Mouse (Mus musculus): Measurements from ENCODE around the gene Nr6a1. TPM values are rescaled to one million over a fixed set of nuclear protein-coding genes. Genes with fewer than 3 reads are reported as not detected.
A peak's percentile ranks its signal among the peaks of the same experiment; 100 is the strongest.

Nr6a1 gene
- polyA plus RNA-seq (2015; fragmentation: Nextera tagmentation; extraction: Ambion mirVana) = 0.87 and 1.2 TPM in 2 replicates

DNA sequence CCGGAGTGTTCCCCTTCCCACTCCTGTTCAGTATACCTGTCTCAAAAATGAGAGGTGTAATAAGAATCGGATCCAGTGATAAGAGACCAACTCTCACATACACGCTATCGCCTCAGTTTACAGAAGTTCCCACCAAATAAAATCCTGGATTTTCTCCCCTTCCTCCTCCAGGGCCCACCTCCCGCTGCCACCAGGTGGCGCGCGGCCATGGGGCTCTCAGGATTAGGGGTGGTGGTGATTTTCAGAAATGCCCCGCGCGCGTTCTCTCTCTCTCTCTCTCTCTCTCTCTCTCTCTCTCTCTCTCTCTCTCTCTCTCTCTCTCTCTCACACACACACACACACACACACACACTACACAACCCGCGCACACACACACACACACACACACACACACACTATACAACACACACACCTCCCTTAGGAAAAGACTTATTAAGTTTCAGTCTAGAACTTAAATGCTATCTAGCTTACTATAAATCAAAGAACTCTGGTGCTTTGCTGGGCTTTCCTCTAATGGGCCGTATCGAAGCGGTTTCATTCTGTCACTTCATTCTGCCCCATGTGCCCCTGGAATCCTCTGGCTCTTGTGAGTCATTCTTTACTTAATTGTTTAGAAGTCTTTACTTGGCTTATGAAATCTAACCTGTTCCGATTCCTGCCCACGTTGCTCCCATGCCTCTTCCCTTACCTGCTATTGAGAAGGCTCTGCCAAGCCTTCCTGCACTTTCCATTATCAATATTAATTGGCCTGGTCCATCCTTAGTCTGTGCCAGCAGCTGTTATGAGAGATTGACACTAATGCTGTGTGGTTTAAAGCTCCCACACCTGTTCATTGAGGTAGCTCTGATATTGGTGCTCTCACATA lies at the start of gene Nr6a1:
Gene Nr6a1 (minus strand): TSS at position 574 of the 865 bp plus-strand sequence.
- Histone ChIP-seq H3K4me1 (peaks cover 25% of the 10 kb centered on the region), H3K27ac (replicated peaks) (peak within 1 kb of the TSS; percentile 63; the same call in 1 of the 2 replicates), H3K4me3 (peak within 1 kb of the TSS; percentile 93), H3K4me2 (peak within 1 kb of the TSS; percentile 99), H3K9me3 (no peaks in the 10 kb centered on the region), H3K27me3 (replicated peaks) (peaks cover 28% of the 10 kb centered on the region), H3K9ac (peak within 1 kb of the TSS; percentile 67), H3K36me3 (no peaks in the 10 kb centered on the region)
- 7% methylated on average over 17 of the region's 19 CpGs for WGBS
- ATAC-seq (ENCODE audit: extremely low read depth, insufficient number of reproducible peaks, low FRiP score, low TSS enrichment) = no peak

DNA sequence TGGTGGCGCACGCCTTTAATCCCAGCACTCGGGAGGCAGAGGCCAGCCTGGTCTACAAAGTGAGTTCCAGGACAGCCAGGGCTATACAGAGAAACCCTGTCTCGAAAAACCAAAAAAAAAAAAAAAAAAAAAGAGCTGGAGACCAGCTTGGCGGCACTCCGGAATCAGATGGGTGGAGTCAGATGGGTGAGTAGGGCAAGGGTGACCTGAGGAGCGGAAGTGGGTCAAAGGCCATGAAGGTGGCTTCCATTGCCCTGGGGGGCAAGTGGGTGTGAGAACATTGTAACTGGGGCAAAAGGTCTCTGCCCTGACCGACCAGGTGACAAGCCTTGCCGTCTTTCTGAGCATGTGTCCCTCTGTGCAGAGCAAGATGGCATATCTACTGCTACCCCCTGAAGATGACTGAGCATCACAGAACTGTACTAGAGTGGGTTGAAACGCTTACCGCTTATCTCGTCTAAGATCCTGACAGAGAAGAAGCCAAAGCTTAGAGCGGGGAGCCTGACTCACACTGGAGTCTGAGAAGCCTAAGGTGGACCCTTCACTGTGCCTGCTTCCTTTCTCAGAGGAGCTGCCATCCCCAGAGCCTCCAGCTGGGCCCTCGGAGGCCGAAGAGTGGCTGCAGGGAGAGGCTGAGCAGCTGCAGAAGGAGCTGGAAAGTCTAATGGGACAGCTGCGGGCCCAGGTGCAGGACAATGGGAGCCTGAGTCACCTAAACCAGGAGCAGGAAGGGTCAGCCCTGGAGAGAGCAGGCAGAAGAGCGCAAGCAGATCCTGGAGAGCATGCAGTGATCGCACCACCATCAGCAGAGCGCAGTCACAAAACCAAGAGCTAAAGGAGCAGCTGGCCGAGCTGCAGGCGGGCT lies 48.7 kb upstream of the Nr6a1 start:
- no peaks in the 10 kb centered on the region for H3K9me3 ChIP-seq
- no peak for ATAC-seq (ENCODE audit: extremely low read depth, insufficient number of reproducible peaks, low FRiP score, low TSS enrichment)
- H3K27ac ChIP-seq (replicated peaks) = no peak overlapping the region
- H3K27me3 ChIP-seq (replicated peaks) = peaks cover 10% of the 10 kb centered on the region
- H3K4me1 ChIP-seq = no peaks in the 10 kb centered on the region
- H3K4me2 ChIP-seq = no peak overlapping the region
- H3K9ac ChIP-seq = no peak overlapping the region
- 72% methylated on average over 21 of the region's 21 CpGs for WGBS
- no peak overlapping the region for H3K4me3 ChIP-seq
- H3K36me3 ChIP-seq = no peaks in the 10 kb centered on the region

DNA sequence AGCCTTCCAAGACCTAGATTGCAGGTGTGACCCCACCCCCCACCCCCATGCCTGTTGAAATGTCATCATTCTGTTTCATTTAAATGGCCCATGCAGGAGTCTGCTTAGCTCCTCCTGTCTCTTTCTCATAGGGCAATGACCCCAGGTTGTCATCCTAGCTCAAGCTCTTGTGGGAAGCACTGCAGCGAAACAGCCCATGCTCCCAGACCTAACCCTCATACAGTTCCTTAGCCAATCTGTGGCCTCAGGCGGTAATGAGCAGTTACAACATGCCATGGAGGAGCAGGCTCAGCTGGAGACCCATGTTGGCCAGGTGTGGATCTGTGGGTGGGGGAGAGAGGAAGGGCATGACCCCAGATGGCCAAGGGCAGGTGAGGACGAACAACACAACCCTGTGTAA lies 47.7 kb upstream of the Nr6a1 start:
- peaks cover 10% of the 10 kb centered on the region for H3K27me3 ChIP-seq (replicated peaks)
- H3K9ac ChIP-seq = no peak overlapping the region
- WGBS = 74% methylated on average over 3 of the region's 3 CpGs
- H3K4me3 ChIP-seq = no peak overlapping the region
- no peak overlapping the region for H3K27ac ChIP-seq (replicated peaks)
- no peak for ATAC-seq (ENCODE audit: extremely low read depth, insufficient number of reproducible peaks, low FRiP score, low TSS enrichment)
- H3K4me2 ChIP-seq = no peak overlapping the region
- no peaks in the 10 kb centered on the region for H3K9me3 ChIP-seq
- H3K36me3 ChIP-seq = no peaks in the 10 kb centered on the region
- H3K4me1 ChIP-seq = no peaks in the 10 kb centered on the region

DNA sequence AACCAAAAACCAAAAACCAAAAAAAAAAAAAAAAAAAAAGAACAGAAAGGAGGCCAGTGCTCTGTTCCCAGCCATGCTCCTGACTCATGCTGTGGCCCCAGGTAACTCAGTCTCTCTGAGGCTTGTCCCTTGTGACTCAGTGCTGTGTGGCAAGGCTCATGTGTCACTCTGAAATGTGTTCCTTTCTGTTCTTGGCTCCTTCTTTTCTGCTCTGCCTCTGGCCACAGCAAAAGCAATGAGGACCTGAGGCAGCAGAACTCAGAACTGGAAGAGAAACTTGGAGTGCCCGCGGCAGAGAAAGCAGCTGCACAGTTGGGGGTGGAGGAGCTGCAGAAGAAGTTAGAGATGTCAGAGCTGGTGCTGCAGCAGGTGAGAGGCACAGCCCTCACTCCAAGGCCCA lies 46.7 kb upstream of the Nr6a1 start:
- H3K4me1 ChIP-seq = no peaks in the 10 kb centered on the region
- peaks cover 6% of the 10 kb centered on the region; the same call in 1 of the 2 replicates for H3K27me3 ChIP-seq (replicated peaks)
- no peak overlapping the region for H3K27ac ChIP-seq (replicated peaks)
- no peaks in the 10 kb centered on the region for H3K9me3 ChIP-seq
- 33% methylated on average over 2 of the region's 2 CpGs for WGBS
- H3K9ac ChIP-seq = no peak overlapping the region
- H3K4me2 ChIP-seq = no peak overlapping the region
- no peak overlapping the region for H3K4me3 ChIP-seq
- H3K36me3 ChIP-seq = no peaks in the 10 kb centered on the region
- ATAC-seq (ENCODE audit: extremely low read depth, insufficient number of reproducible peaks, low FRiP score, low TSS enrichment) = no peak

DNA sequence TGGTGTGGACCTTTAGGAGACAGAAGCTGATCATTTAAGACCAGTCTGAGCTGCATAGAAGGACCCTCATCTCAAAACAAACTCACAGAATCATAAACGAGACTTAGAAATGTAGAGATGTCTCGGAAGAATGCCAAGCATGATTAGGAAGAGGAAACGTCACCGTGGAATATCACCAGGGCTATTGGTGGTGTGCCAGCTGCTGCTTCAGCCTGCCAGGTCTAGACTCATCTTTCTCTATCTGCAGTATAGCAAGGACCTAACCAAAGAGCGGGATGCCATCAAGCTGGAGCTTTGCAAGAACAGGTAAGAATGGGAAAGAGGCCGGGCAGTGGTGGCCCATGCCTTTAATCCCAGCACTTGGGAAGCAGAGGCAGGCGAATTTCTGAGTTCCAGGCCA lies 46.2 kb upstream of the Nr6a1 start:
- no peak for ATAC-seq (ENCODE audit: extremely low read depth, insufficient number of reproducible peaks, low FRiP score, low TSS enrichment)
- WGBS = 61% methylated on average over 7 of the region's 7 CpGs

GRCm38 (mm10) chr2:38973223-38973622 lies 45.7 kb upstream of the Nr6a1 start:
- no peak for ATAC-seq (ENCODE audit: extremely low read depth, insufficient number of reproducible peaks, low FRiP score, low TSS enrichment)
- no peaks in the 10 kb centered on the region for H3K4me1 ChIP-seq
- no peaks in the 10 kb centered on the region for H3K36me3 ChIP-seq
- H3K9ac ChIP-seq = no peak overlapping the region
- 27% methylated on average over 2 of the region's 2 CpGs for WGBS
- no peak overlapping the region for H3K27ac ChIP-seq (replicated peaks)
- peaks cover 6% of the 10 kb centered on the region; the same call in 1 of the 2 replicates for H3K27me3 ChIP-seq (replicated peaks)
- no peaks in the 10 kb centered on the region for H3K9me3 ChIP-seq
- no peak overlapping the region for H3K4me3 ChIP-seq
- no peak overlapping the region for H3K4me2 ChIP-seq

More for the DNA sequence above, 46.2 kb upstream of the Nr6a1 start:
- no peaks in the 10 kb centered on the region for H3K4me1 ChIP-seq
- H3K27me3 ChIP-seq (replicated peaks) = peaks cover 6% of the 10 kb centered on the region; the same call in 1 of the 2 replicates
- H3K9me3 ChIP-seq = no peaks in the 10 kb centered on the region
- H3K36me3 ChIP-seq = no peaks in the 10 kb centered on the region
- H3K4me2 ChIP-seq = no peak overlapping the region
- H3K9ac ChIP-seq = no peak overlapping the region
- no peak overlapping the region for H3K27ac ChIP-seq (replicated peaks)
- H3K4me3 ChIP-seq = no peak overlapping the region

GRCm38 (mm10) chr2:38970057-38970456 lies 42.6 kb upstream of the Nr6a1 start:
- no peaks in the 10 kb centered on the region for H3K36me3 ChIP-seq
- WGBS = 64% methylated on average over 5 of the region's 5 CpGs
- no peaks in the 10 kb centered on the region for H3K9me3 ChIP-seq
- no peak for ATAC-seq (ENCODE audit: extremely low read depth, insufficient number of reproducible peaks, low FRiP score, low TSS enrichment)
- H3K4me3 ChIP-seq = no peak overlapping the region
- H3K4me2 ChIP-seq = no peak overlapping the region
- no peaks in the 10 kb centered on the region for H3K4me1 ChIP-seq
- H3K27me3 ChIP-seq (replicated peaks) = no peaks in the 10 kb centered on the region
- no peak overlapping the region for H3K9ac ChIP-seq
- H3K27ac ChIP-seq (replicated peaks) = no peak overlapping the region

DNA sequence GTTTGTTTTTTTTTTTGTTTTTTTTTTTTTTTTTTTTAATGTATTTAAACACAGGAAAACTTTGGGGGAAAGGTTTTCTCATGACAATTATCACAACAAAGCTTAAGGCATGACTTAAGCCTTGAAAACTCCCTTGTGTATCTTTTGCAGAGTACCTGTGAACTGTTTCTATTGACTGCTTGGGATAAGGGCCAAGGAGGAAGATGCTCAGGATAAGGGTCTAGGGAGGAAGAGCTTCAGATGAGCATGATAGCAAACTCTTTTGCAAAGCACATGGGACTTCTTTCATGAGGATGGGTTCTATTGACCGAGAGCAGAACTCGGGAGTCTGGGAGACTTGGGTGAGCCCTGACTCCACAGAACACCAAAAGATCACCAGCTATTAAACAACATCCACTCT lies 42.2 kb upstream of the Nr6a1 start:
- no peaks in the 10 kb centered on the region for H3K27me3 ChIP-seq (replicated peaks)
- no peak overlapping the region for H3K4me2 ChIP-seq
- H3K27ac ChIP-seq (replicated peaks) = no peak overlapping the region
- no peaks in the 10 kb centered on the region for H3K4me1 ChIP-seq
- no peak overlapping the region for H3K4me3 ChIP-seq
- H3K9me3 ChIP-seq = no peaks in the 10 kb centered on the region
- ATAC-seq (ENCODE audit: extremely low read depth, insufficient number of reproducible peaks, low FRiP score, low TSS enrichment) = no peak
- H3K9ac ChIP-seq = no peak overlapping the region
- no peaks in the 10 kb centered on the region for H3K36me3 ChIP-seq
- 74% methylated on average over 2 of the region's 2 CpGs for WGBS

DNA sequence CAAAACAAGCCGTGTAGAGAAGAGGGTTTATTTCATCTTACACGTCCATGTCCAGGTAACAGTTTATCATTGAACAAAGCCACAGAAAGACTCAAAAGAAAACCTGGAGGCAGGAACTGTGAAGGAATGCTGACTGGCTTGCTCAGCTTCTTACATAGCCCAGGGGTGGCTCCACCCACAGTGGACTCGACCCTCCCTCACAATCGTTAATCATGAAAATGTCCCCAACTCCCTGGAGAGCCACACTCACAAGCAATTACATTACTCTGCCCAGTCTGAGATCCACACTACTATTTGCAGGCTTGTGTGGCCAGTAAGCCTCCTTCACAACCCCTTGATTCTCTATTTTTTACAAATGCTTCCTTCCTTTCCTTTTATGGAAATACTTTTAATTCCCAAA lies 36.7 kb upstream of the Nr6a1 start:
- H3K9ac ChIP-seq = no peak overlapping the region
- 38% methylated on average over 4 of the region's 4 CpGs for WGBS
- ATAC-seq (ENCODE audit: extremely low read depth, insufficient number of reproducible peaks, low FRiP score, low TSS enrichment) = no peak
- no peak overlapping the region for H3K27ac ChIP-seq (replicated peaks)
- H3K9me3 ChIP-seq = no peaks in the 10 kb centered on the region
- no peaks in the 10 kb centered on the region for H3K4me1 ChIP-seq
- no peak overlapping the region for H3K4me3 ChIP-seq
- no peak overlapping the region for H3K4me2 ChIP-seq
- no peaks in the 10 kb centered on the region for H3K27me3 ChIP-seq (replicated peaks)
- H3K36me3 ChIP-seq = no peaks in the 10 kb centered on the region

DNA sequence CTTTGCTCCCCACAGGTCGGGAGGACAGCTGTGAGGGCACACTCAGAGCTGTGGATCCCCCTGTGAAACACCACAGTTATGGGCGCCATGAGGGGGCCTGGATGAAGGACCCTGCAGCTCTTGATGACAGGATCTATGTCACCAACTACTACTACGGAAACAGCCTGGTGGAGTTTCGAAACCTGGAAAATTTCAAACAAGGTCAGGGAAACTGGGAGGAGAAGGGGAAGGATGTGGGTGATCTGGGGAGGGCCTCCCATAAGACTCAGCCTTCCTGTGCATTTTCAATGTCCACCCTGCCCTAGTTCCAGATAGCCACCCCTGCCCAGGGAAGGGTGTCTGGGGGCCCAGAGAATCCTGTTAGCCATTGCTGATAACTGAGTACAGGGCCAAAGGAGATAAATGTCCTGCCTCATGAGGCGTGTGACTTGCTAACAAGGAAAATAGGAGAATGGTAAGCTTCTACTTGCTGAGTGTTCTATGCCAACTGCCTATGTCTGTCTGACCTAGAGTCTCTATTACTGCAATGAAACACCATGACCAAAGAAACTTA lies 30.3 kb upstream of the Nr6a1 start:
- Histone ChIP-seq H3K4me2 (no peak overlapping the region), H3K36me3 (no peaks in the 10 kb centered on the region), H3K4me1 (peaks cover 4% of the 10 kb centered on the region; the same call in 1 of the 2 replicates), H3K27ac (replicated peaks) (no peak overlapping the region), H3K9ac (no peak overlapping the region), H3K9me3 (no peaks in the 10 kb centered on the region), H3K27me3 (replicated peaks) (no peaks in the 10 kb centered on the region), H3K4me3 (no peak overlapping the region)
- ATAC-seq (ENCODE audit: extremely low read depth, insufficient number of reproducible peaks, low FRiP score, low TSS enrichment) = no peak
- 61% methylated on average over 5 of the region's 5 CpGs for WGBS

- Histone ChIP-seq H3K9ac (no peak overlapping the region), H3K4me3 (no peak overlapping the region), H3K9me3 (no peaks in the 10 kb centered on the region), H3K27ac (replicated peaks) (no peak overlapping the region), H3K4me1 (peaks cover 10% of the 10 kb centered on the region), H3K27me3 (replicated peaks) (no peaks in the 10 kb centered on the region), H3K36me3 (no peaks in the 10 kb centered on the region), H3K4me2 (no peak overlapping the region)
- 71% methylated on average over 2 of the region's 2 CpGs for WGBS
- ATAC-seq (ENCODE audit: extremely low read depth, insufficient number of reproducible peaks, low FRiP score, low TSS enrichment) = no peak
These were observed 28.6 kb upstream of the Nr6a1 start for GRCm38 (mm10) chr2:38956062-38956461.
